Mouse (Mus musculus): Measurements from ENCODE around the gene Mef2c.

Gene Mef2c

DNA sequence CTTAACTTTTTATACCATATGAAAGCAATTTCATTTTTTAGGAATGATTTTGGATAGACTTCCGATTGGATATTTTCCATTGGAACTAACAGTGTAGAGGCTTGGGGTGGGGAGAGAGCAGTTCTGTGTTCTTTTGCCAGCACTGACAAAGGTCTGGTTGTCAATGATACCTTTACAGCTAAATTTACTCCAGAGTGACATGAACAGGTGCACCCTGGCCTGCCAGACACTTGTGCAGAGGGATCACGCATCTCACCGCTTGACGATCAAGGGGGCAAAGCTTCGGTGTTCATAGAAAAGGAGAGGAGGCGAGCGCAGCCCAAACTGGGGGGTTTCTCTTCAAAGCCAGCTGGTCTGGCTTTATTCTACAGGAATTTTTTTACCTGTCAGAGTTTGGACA is at the start of gene Mef2c:
Gene Mef2c, plus strand, starts transcription at position 116 of the 400 bp plus-strand sequence.
- no peak for DNase-seq (ENCODE audit: low spot score in 2 of 2)

- no peak for DNase-seq (ENCODE audit: low spot score in 2 of 2)
Measured at GRCm38 (mm10) chr13:83458729-83459128, 45.1 kb upstream of the Mef2c start.

GRCm38 (mm10) chr13:83459600-83459999 is 44.2 kb upstream of the Mef2c start:
- DNase-seq (ENCODE audit: low spot score in 2 of 2): no peak

- no peak for DNase-seq (ENCODE audit: low spot score in 2 of 2)
Measured at GRCm38 (mm10) chr13:83460620-83461019, 43.2 kb upstream of the Mef2c start.

- no peak for DNase-seq (ENCODE audit: low spot score in 2 of 2)
Measured at GRCm38 (mm10) chr13:83461556-83461955, 42.3 kb upstream of the Mef2c start.

DNA sequence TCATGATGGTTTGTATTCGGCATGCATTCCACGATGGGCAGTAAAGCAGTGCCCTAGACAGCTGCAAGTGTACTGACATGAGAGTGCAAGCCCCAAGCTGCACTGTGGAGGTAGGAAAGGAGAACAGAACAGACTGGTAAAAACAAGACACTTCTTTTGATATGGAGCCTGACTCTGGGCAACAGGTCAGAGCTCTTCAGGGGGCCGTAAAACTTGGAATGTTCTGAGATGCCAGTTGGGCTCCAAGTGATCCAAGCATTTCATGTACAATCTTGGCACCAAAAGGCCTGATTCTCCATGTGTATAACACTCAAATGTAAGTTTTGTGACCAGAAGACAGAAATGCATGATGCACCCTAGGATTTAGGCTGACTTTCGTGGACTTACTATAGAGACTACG is 37.1 kb upstream of the Mef2c start:
- DNase-seq (ENCODE audit: low spot score in 2 of 2): no peak

- no peak for DNase-seq (ENCODE audit: low spot score in 2 of 2)
Measured at GRCm38 (mm10) chr13:83468794-83469193, 35.0 kb upstream of the Mef2c start.

- DNase-seq (ENCODE audit: low spot score in 2 of 2): no peak
Measured at GRCm38 (mm10) chr13:83473755-83474154, 30.1 kb upstream of the Mef2c start.

DNA sequence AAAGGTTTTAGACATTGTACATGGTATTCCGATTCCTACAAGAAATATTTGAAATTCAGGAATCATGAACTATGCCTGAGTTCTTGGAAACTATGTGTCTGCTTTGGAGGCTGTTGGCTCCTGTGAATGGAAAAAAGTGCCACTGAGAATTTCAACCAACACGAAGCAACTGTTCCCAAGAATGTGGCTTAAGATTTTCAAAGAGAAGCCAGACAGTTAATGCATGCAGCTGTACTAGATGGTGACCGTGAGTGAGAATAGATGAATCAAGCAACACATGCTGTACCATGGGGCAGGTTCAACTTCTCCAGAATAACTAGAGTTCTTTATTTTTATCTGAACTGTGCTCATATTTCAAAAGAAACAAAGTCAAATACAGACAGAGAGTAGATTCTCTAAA is 23.4 kb upstream of the Mef2c start:
- no peak for DNase-seq (ENCODE audit: low spot score in 2 of 2)

GRCm38 (mm10) chr13:83481310-83481709 is 22.5 kb upstream of the Mef2c start:
- DNase-seq (ENCODE audit: low spot score in 2 of 2): no peak

DNA sequence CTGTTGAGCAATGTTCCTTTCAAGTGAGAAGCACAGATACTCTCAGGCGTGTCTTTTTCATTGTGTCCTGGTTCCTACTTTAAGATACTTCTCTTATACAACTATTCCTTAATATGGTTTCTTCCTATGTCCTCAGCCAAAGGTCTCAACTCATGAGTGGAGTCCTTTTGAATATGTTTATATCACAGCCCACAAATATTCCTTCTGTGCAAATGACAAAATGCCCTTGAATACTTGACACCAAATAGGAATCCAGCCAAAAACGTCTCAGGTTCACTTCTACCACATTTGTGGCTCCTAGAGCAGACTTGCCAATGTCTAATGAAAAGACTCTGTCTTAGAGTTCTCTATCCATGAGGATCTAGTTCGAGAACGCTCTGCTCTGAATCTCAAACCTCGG is 21.7 kb upstream of the Mef2c start:
- DNase-seq (ENCODE audit: low spot score in 2 of 2): no peak

- no peak for DNase-seq (ENCODE audit: low spot score in 2 of 2)
Measured at GRCm38 (mm10) chr13:83484215-83484614, 19.6 kb upstream of the Mef2c start.

GRCm38 (mm10) chr13:83484721-83485369 is 19.0 kb upstream of the Mef2c start:
- DNase-seq (ENCODE audit: low spot score in 2 of 2): no peak

GRCm38 (mm10) chr13:83492051-83492450 is 11.8 kb upstream of the Mef2c start:
- no peak for DNase-seq (ENCODE audit: low spot score in 2 of 2)

GRCm38 (mm10) chr13:83497708-83498107 is 6.1 kb upstream of the Mef2c start:
- DNase-seq (ENCODE audit: low spot score in 2 of 2): no peak

DNA sequence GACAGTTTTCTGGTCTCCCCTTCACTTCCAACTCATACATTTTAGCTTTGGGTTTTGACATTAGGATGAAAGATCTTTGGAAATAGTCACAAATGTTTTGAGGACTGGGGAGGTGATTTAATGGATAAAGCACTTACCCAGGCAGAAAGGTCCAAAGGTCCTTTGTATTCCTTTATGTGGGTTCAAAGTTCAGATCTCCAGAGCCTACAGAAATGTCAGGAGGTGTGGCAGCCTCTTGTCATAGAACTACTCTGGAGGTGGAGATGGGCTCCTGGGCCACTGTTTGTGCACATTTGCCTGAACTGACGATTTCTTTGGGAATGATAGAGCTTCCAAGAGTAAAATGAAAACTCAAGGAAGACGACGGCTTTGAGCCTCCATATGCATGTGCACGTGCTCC is 4.3 kb upstream of the Mef2c start:
- no peak for DNase-seq (ENCODE audit: low spot score in 2 of 2)

DNA sequence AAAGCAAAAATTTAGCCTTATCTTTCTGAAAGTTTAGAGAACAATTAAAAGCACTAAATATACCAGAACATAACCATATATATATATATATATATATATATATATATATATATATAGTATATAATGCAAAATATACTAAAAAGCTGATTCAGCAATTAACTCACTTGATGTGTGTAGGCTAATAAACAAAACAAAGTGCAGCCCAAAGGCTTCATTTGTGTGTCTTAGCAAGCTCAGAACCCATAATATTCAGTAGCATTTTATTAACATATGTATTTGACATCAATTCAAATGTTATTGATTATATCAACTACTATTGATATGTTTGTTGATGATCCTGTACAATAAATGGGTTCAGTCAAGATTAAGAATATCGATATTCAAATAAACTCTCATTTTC is 3.9 kb downstream of the Mef2c start:
- no peak for DNase-seq (ENCODE audit: low spot score in 2 of 2)

DNA sequence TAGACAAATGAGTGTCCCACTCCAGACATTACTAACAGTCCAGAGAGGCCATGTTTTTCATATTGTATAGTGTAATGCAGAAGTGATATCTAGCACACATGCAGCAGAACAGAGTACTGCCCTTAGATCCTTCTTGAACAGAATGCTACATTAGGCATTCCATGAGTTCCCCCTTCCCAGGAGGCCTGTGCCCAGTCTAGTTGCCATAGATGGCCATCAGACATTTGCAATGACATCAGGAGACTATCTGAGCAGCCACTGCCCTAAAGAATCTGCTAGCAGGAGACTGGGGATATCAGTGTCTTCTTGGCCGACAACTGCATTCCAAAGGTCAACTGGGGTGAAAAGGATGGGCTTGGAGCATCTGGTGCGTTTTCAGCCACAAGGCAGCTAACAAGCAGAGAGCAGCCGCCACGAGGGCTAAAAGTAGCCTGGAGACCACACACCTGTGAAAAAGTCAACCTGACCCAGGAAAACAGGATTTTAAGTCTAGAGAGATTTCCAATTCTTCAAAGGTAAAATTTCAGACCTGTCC is 11.2 kb downstream of the Mef2c start:
- no peak for DNase-seq (ENCODE audit: low spot score in 2 of 2)

DNA sequence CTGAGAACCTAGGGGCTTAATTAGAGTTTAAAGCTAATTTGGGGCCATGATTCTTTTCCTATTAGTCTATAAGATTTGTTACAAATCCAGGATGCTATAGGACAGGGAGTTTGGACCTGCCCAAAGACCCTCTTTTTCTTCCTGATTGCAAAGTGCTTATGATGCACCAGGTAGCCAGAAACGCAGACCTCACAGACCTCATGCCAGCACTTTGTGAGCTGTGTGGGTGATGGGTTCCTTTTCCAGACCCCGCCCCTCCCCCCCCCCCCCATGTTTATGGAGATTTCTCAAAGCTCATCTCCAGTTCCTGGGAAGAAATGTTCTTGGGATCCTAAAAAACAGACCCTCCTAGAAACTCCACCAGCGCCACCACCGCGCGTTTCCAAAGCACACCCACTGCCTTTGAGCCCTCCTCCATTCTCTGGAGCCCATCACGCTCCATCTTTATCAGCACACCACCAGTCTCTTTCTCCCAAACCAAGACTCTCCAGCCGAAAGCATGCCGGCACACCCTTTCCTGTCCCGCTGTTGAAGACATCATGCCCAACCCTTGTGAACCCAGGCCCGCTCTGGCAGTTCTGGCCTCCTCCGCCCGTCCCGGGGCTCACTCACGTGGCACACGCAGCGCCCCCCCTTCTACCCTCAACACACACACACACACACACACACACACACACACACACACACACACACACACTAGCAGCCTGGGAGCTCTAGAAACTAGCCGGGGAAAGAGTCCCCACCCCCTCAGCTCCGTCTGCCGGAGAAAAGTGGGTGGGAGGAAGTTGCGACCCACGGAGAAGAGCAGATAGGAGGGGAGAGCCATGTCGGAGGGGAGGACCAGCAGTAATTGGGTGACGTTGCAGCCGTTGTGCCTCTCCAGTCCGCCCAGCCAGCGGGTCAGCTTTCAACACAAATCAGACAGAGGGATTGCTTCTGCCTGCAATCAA is 14.1 kb downstream of the Mef2c start:
- DNase-seq (ENCODE audit: low spot score in 2 of 2): peak; percentile 64 to 74

GRCm38 (mm10) chr13:83520807-83521206 is 17.0 kb downstream of the Mef2c start:
- no peak for DNase-seq (ENCODE audit: low spot score in 2 of 2)

GRCm38 (mm10) chr13:83523232-83523969 is 19.6 kb downstream of the Mef2c start:
- DNase-seq (ENCODE audit: low spot score in 2 of 2): peak; percentile 51 to 59

All from urinary bladder, postnatal 4 days (tissue).